Comparison of ENCODE assay signal across 8 mouse cellular contexts in genomic region chr9:102632923-102633537, GRCm38 (mm10). TPM values are rescaled to one million over a fixed set of nuclear protein-coding genes. Genes with fewer than 3 reads are reported as not detected.
DNase-seq lines count a peak whose midpoint lies in the region; ATAC-seq and TF ChIP-seq lines count a peak whose summit lies in the region.

No protein-coding gene starts in this region.

- no peaks in the 10 kb centered on the region for H3K27me3 ChIP-seq in forebrain, embryonic 16.5 days (replicated peaks; ENCODE audit: control insufficient read depth, insufficient read depth, low read length)
- H3K27me3 ChIP-seq in lung, embryonic 14.5 days (ENCODE audit: insufficient read depth, low read length): no peaks in the 10 kb centered on the region

- H3K9me3 ChIP-seq in forebrain, embryonic 16.5 days (ENCODE audit: control insufficient read depth, low read length): no peaks in the 10 kb centered on the region
- H3K9me3 ChIP-seq in lung, embryonic 14.5 days (ENCODE audit: low read depth, low read length): no peaks in the 10 kb centered on the region

- WGBS in forebrain, embryonic 16.5 days: 45% methylated on average over 1 of the region's 1 CpGs
- WGBS in lung, embryonic 14.5 days: 61% methylated on average over 1 of the region's 1 CpGs

- no peak overlapping the region for H3K4me2 ChIP-seq in forebrain, embryonic 16.5 days (ENCODE audit: low read length)
- H3K4me2 ChIP-seq in lung, embryonic 14.5 days: no peak overlapping the region

- H3K9ac ChIP-seq in forebrain, embryonic 16.5 days (replicated peaks; ENCODE audit: low read depth, low read length): no peak overlapping the region
- no peak overlapping the region for H3K9ac ChIP-seq in lung, embryonic 14.5 days

- ATAC-seq in forebrain, embryonic 16.5 days: peak; percentile 68; the same call in 1 of the 2 replicates
- ATAC-seq in lung, embryonic 14.5 days (ENCODE audit: insufficient read depth): 0 out of 2 replicates have a peak, but pooled peaks have one; percentile 27

- peak; percentile 45 to 71 for DNase-seq in adrenal gland, postnatal 36 days
- no peak for DNase-seq in adrenal gland, adult 8-10 months
- peak; percentile 76 to 77 for DNase-seq in B cell, adult 2 months
- peak; percentile 71 for DNase-seq in c-Kit-positive CD71-positive TER-119-positive erythroid progenitor cells, embryonic 14.5 days (ENCODE audit: low spot score)
- DNase-seq in kidney, adult 9 months: peak; percentile 81
- peak; percentile 93 for DNase-seq in lung, embryonic 14.5 days
- DNase-seq in retina, postnatal 7 days (ENCODE audit: low read depth, low spot score): peak; percentile 67

- TF ChIP-seq CTCF in lung, embryonic 14.5 days (IDR thresholded peaks at IDR 0.05; ENCODE audit: low read depth): peak; percentile 87

- H3K27ac ChIP-seq in forebrain, embryonic 16.5 days (ENCODE audit: low read length): 0 out of 2 replicates have a peak overlapping the region, but pooled peaks have one; percentile 19
- H3K27ac ChIP-seq in lung, embryonic 14.5 days (ENCODE audit: low read depth): no peak overlapping the region

- H3K4me1 ChIP-seq in forebrain, embryonic 16.5 days (replicated peaks; ENCODE audit: control insufficient read depth, insufficient read depth, low read length): peaks cover 8% of the 10 kb centered on the region; the same call in 1 of the 2 replicates
- H3K4me1 ChIP-seq in lung, embryonic 14.5 days (ENCODE audit: insufficient read depth): peaks cover 5% of the 10 kb centered on the region; the same call in 1 of the 2 replicates

- peaks cover 5% of the 10 kb centered on the region; the same call in 1 of the 2 replicates for H3K36me3 ChIP-seq in forebrain, embryonic 16.5 days (ENCODE audit: control insufficient read depth, insufficient read depth)
- H3K36me3 ChIP-seq in lung, embryonic 14.5 days (ENCODE audit: insufficient read depth): peaks cover 13% of the 10 kb centered on the region

- H3K4me3 ChIP-seq in forebrain, embryonic 16.5 days (replicated peaks; ENCODE audit: low read length): no peak overlapping the region
- no peak overlapping the region for H3K4me3 ChIP-seq in lung, embryonic 14.5 days (ENCODE audit: low read depth, low read length)

RNA-seq across cellular contexts. Expression of gene Cep63, which starts 6.7 kb away (rescaled TPM):
- 10 to 100 TPM; 39.6 to 41.1 TPM for total RNA-seq in adrenal gland, postnatal 36 days (2021)
- 10 to 100 TPM; 33.8 to 46.8 (median 43.5) TPM for total RNA-seq in adrenal gland, adult 8-10 months (2022)
- polyA plus RNA-seq in forebrain, embryonic 16.5 days (2015; fragmentation: Nextera tagmentation; extraction: Ambion mirVana): 43.7 and 50.3 TPM in 2 replicates
- 44.2 and 47.5 TPM in 2 replicates for polyA plus RNA-seq in lung, embryonic 14.5 days (2014; fragmentation: Nextera tagmentation; extraction: Ambion mirVana)

RNA-seq across cellular contexts. Expression of gene Anapc13, which starts 6.9 kb away (rescaled TPM):
- total RNA-seq in adrenal gland, postnatal 36 days (2021): 100 to 1,000 TPM; 333 to 359 TPM
- total RNA-seq in adrenal gland, adult 8-10 months (2022): 100 to 1,000 TPM; 286 to 364 (median 329) TPM
- polyA plus RNA-seq in forebrain, embryonic 16.5 days (2015; fragmentation: Nextera tagmentation; extraction: Ambion mirVana): 109 and 111 TPM in 2 replicates
- polyA plus RNA-seq in lung, embryonic 14.5 days (2014; fragmentation: Nextera tagmentation; extraction: Ambion mirVana): 166 and 188 TPM in 2 replicates
